Mouse (Mus musculus): ENCODE data around the gene Cbln4. TPM values are rescaled to one million over a fixed set of nuclear protein-coding genes. Genes with fewer than 3 reads are reported as not detected.

The Cbln4 gene
- polyA plus RNA-seq, 1 experiment from 2014 or later = 4.9 TPM

GRCm38 (mm10) chr2:171986686-171987085 lies 56.6 kb downstream of the Cbln4 start:
- no peaks in the 10 kb centered on the region for H3K27me3 ChIP-seq (ENCODE audit: insufficient read depth, low read length)

More at GRCm38 (mm10) chr2:171986686-171987085, 56.6 kb downstream of the Cbln4 start:
- Histone ChIP-seq H3K4me1 (ENCODE audit: insufficient read depth, low read length) (no peaks in the 10 kb centered on the region), H3K4me2 (replicated peaks; ENCODE audit: low read depth, low read length) (no peak overlapping the region), H3K27ac (ENCODE audit: low read length) (no peak overlapping the region), H3K36me3 (ENCODE audit: insufficient read depth, low read length) (no peaks in the 10 kb centered on the region), H3K4me3 (ENCODE audit: low read length) (no peak overlapping the region), H3K9ac (replicated peaks; ENCODE audit: low read length) (no peak overlapping the region), H3K9me3 (ENCODE audit: low read length) (no peaks in the 10 kb centered on the region)
- WGBS = 33% methylated on average over 6 of the region's 6 CpGs
- ATAC-seq (ENCODE audit: low FRiP score, low TSS enrichment) = no peak

Other genes starting within 250 kb of the Cbln4 start
- not detected in 2 replicates for gene Mc3r, start 205.0 kb upstream of the Cbln4 start, polyA plus RNA-seq (2015; fragmentation: Nextera tagmentation; extraction: Ambion mirVana)